Mouse (Mus musculus) regulatory T cell (primary cell): Measurements from ENCODE around the gene B3galt5.

ENCODE experiments used
- in situ Hi-C: fragments of 300-600 bp; cut with MboI, MseI; formaldehyde crosslinking; loops from one replicate; pipeline ENCODE4 v1.15.1; 2025; ENCODE audit warnings: high pct_unique_total_duplicates

Gene B3galt5

GRCm38 (mm10) chr16:96235366-96235970 is at the start of gene B3galt5:
Gene B3galt5, plus strand, starts transcription at chr16:96235801.
- in situ Hi-C loops, result no loop called here

GRCm38 (mm10) chr16:96187619-96188018 is 48.0 kb upstream of the B3galt5 start:
- in situ Hi-C loops, result no loop called here

GRCm38 (mm10) chr16:96191531-96192506 is 43.8 kb upstream of the B3galt5 start, which contains the start of gene Lca5l:
Gene Lca5l, minus strand, starts transcription at chr16:96192271.
- in situ Hi-C loops, result no loop called here

- in situ Hi-C loops, result no loop called here
Observed at GRCm38 (mm10) chr16:96199913-96200701, 35.5 kb upstream of the B3galt5 start, which contains the start of gene Sh3bgr. Gene Sh3bgr, plus strand, starts transcription at chr16:96200450.

GRCm38 (mm10) chr16:96200702-96201028 is 34.9 kb upstream of the B3galt5 start:
- in situ Hi-C loops, result no loop called here

GRCm38 (mm10) chr16:96201485-96202232 is 33.9 kb upstream of the B3galt5 start:
- in situ Hi-C loops, result no loop called here

GRCm38 (mm10) chr16:96209789-96210188 is 25.8 kb upstream of the B3galt5 start:
- in situ Hi-C loops, result no loop called here

GRCm38 (mm10) chr16:96210856-96211255 is 24.7 kb upstream of the B3galt5 start:
- in situ Hi-C loops, result no loop called here

- in situ Hi-C loops, result no loop called here
Observed at GRCm38 (mm10) chr16:96213027-96213426, 22.6 kb upstream of the B3galt5 start.

GRCm38 (mm10) chr16:96221491-96221890 is 14.1 kb upstream of the B3galt5 start:
- in situ Hi-C loops, result no loop called here

- in situ Hi-C loops, result no loop called here
Observed at GRCm38 (mm10) chr16:96221959-96222358, 13.6 kb upstream of the B3galt5 start.

- in situ Hi-C loops, result no loop called here
Observed at GRCm38 (mm10) chr16:96222452-96222851, 13.1 kb upstream of the B3galt5 start.

- in situ Hi-C loops, result loop anchor here (5.0 kb wide), 1 partner anchor 114 kb away; no protein-coding TSS in a partner anchor
Observed at GRCm38 (mm10) chr16:96228438-96228837, 7.2 kb upstream of the B3galt5 start.

GRCm38 (mm10) chr16:96229044-96229555 is 6.5 kb upstream of the B3galt5 start:
- in situ Hi-C loops, result loop anchor here (5.0 kb wide), 1 partner anchor 113 kb away; no protein-coding TSS in a partner anchor

- in situ Hi-C loops, result no loop called here
Observed at GRCm38 (mm10) chr16:96230411-96230810, 5.2 kb upstream of the B3galt5 start.

GRCm38 (mm10) chr16:96231251-96231650 is 4.3 kb upstream of the B3galt5 start:
- in situ Hi-C loops, result no loop called here

- in situ Hi-C loops, result no loop called here
Observed at GRCm38 (mm10) chr16:96231974-96232373, 3.6 kb upstream of the B3galt5 start.

- in situ Hi-C loops, result no loop called here
Observed at GRCm38 (mm10) chr16:96233996-96234395, 1.6 kb upstream of the B3galt5 start.

- in situ Hi-C loops, result no loop called here
Observed at GRCm38 (mm10) chr16:96244496-96244895, 8.9 kb downstream of the B3galt5 start.

- in situ Hi-C loops, result no loop called here
Observed at GRCm38 (mm10) chr16:96249635-96250034, 14.0 kb downstream of the B3galt5 start.

GRCm38 (mm10) chr16:96252146-96252545 is 16.5 kb downstream of the B3galt5 start:
- in situ Hi-C loops, result no loop called here
